Mouse (Mus musculus): ENCODE measurements at regions not wholly inside any gene's neighbourhood (a gene's known extent, or its start where the extent isn't known, plus 50 kb on each side); places are given as distances from the start of the nearest gene placed in this dataset.

DNA sequence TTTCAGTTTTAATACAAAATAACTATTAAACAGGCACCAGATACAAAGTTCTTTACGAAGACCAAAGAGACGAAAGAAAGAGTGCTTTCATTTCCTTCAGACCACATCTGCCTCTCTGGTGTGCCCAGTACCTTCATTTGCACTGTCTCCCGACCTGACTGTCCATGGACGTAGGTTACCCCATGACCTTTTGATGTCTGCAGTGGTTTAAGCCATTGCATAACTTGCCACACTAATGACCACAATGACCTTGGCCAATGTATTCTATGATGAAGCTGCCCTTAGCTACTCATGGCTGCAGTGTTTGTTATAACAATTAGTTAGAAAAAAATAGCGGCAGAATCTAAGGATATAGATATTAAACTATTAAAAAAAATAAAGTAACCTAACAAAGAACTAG, 618.4 kb downstream of the Lmo4 start:
- Histone ChIP-seq H3K4me3 (no peak overlapping the region), H3K27ac (no peak overlapping the region)
- TF ChIP-seq CTCF (IDR thresholded peaks at IDR 0.05), result no peak
- no peak for DNase-seq (ENCODE audit: extremely low spot score in 1 of 2, low spot score in 2 of 2)
- intact Hi-C loops (cut with DNase I), result no loop called here

DNA sequence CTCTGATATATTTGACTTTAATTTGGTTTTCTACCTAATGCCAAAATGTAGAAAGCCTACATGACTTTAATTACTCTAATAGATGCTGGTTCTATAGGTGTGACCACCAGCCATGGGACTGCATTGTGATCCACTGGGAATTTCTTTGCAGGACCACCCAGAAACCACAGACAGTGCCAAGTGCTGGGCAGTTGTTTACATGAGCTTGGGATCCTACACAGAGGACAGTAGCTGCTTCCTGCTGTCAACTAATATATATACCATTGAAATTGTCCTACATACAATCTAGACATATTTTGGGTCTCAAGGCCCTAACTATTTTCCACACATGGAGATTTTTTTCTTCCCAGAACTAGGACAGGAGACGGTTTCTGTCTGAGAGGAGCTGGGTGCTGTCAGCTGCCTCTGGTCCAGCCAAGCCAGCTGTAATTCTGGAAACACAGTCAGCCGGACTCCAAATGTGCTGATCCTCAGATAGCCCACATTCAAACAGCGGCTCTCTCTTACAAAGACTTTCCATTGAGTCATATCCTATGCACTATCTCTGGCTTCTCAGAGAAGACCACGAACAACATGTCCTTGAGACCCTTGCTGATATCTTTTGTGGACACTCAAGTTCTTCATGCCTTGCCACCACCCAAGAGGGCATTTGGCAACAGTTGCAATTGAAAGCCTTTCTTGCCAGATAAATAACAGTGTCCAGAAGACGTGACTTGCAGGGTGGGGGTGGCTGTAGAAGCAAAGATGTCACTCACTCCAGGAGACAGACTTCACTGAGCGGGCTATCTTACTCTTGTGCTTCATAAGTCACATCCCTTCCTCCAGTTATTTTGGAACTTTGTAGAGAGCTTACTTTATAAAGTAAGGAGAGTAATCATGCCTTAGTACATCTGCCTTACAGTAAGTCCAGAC, 620.1 kb downstream of the Lmo4 start:
- no peak for DNase-seq (ENCODE audit: extremely low spot score in 1 of 2, low spot score in 2 of 2)
- peak overlapping the region; percentile 51 for H3K27ac ChIP-seq
- intact Hi-C loops (cut with DNase I), result no loop called here
- TF ChIP-seq CTCF (IDR thresholded peaks at IDR 0.05), result no peak
- H3K4me3 ChIP-seq, result no peak overlapping the region

GRCm38 (mm10) chr3:143576338-143577007, 628.5 kb downstream of the Lmo4 start:
- no peak for TF ChIP-seq CTCF (IDR thresholded peaks at IDR 0.05)
- no peak for DNase-seq (ENCODE audit: extremely low spot score in 1 of 2, low spot score in 2 of 2)
- H3K4me3 ChIP-seq, result no peak overlapping the region
- no peak overlapping the region for H3K27ac ChIP-seq
- intact Hi-C loops (cut with DNase I), result no loop called here

DNA sequence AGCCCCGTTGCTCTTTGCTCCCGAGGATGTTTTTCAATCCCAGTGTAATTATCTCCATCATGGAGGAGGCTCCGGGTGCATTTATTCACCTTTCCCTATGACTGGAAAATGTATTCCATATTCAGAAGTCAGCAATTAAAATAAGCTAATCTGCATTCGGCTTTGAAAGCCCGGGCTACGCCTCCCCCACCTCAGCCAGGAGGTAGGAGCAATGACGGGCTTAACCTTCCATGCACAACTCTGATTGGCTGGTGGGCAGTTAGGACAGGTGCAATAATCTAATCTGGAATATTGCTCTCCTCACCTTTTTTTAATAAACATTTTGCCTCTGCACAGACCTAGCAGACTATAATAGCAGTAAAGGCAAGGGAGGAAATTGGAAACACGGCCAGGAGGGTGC, 629.3 kb downstream of the Lmo4 start:
- Histone ChIP-seq H3K27ac (no peak overlapping the region), H3K4me3 (no peak overlapping the region)
- TF ChIP-seq CTCF (IDR thresholded peaks at IDR 0.05), result no peak
- DNase-seq (ENCODE audit: extremely low spot score in 1 of 2, low spot score in 2 of 2), result no peak
- intact Hi-C loops (cut with DNase I), result no loop called here

GRCm38 (mm10) chr3:143574035-143574864, 630.8 kb downstream of the Lmo4 start:
- Histone ChIP-seq H3K4me3 (no peak overlapping the region), H3K27ac (peak overlapping the region; percentile 67)
- no peak for TF ChIP-seq CTCF (IDR thresholded peaks at IDR 0.05)
- intact Hi-C loops (cut with DNase I), result no loop called here
- no peak for DNase-seq (ENCODE audit: extremely low spot score in 1 of 2, low spot score in 2 of 2)

DNA sequence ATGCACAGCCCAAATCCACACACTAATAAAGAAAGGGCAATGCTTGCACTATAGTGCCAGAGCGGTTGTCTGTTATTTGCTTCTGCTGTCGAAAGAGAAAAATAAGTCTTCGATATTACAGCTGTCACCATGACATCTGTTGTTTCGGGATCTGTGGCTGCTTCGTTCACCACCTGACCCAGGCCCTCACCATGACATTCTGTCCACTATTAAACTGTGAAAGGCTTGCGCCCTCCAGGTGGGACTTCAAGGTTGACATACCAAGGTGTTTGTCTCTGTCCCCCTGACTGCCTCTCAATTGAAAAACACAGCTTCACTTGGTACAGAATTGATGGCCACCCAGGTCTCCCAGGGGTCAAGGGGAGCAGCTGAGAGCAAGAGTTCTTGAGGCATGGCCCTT, 635.1 kb downstream of the Lmo4 start:
- no peak for TF ChIP-seq CTCF (IDR thresholded peaks at IDR 0.05)
- intact Hi-C loops (cut with DNase I), result no loop called here
- DNase-seq (ENCODE audit: extremely low spot score in 1 of 2, low spot score in 2 of 2), result no peak
- no peak overlapping the region for H3K27ac ChIP-seq
- H3K4me3 ChIP-seq, result no peak overlapping the region

- Histone ChIP-seq H3K27ac (no peak overlapping the region), H3K4me3 (no peak overlapping the region)
- DNase-seq (ENCODE audit: extremely low spot score in 1 of 2, low spot score in 2 of 2), result no peak
- intact Hi-C loops (cut with DNase I), result no loop called here
- TF ChIP-seq CTCF (IDR thresholded peaks at IDR 0.05), result no peak
Measured at GRCm38 (mm10) chr3:143565067-143565466, 640.0 kb downstream of the Lmo4 start.

GRCm38 (mm10) chr3:143542811-143543210, 661.0 kb upstream of the Pkn2 start:
- no peak overlapping the region for H3K4me3 ChIP-seq
- DNase-seq (ENCODE audit: extremely low spot score in 1 of 2, low spot score in 2 of 2), result no peak
- no peak for TF ChIP-seq CTCF (IDR thresholded peaks at IDR 0.05)
- no peak overlapping the region for H3K27ac ChIP-seq
- intact Hi-C loops (cut with DNase I), result no loop called here

DNA sequence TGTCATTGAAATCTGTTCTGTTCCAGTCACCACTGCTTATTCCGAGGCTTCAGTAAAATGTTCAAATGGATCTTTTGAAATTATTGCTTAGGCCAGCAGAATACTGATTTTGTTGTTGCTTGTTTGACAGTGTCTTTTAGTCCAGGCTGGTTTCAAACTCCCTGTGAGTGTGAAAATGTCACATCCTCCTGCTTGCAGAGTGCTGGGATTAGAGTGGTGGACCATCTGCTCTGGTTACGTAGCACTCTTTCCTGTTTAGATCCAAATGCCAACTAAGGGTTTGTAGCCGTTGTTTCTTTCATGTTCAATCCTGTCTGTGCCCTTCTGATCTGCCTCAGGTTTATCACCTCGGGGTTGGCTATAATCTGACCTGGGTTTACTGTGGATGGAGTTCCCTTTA, 646.2 kb upstream of the Pkn2 start:
- TF ChIP-seq CTCF (IDR thresholded peaks at IDR 0.05), result no peak
- DNase-seq (ENCODE audit: extremely low spot score in 1 of 2, low spot score in 2 of 2), result no peak
- intact Hi-C loops (cut with DNase I), result no loop called here
- H3K4me3 ChIP-seq, result no peak overlapping the region
- no peak overlapping the region for H3K27ac ChIP-seq

GRCm38 (mm10) chr3:143527274-143527673, 645.5 kb upstream of the Pkn2 start:
- no peak overlapping the region for H3K27ac ChIP-seq
- H3K4me3 ChIP-seq, result no peak overlapping the region
- no peak for TF ChIP-seq CTCF (IDR thresholded peaks at IDR 0.05)
- intact Hi-C loops (cut with DNase I), result no loop called here
- DNase-seq (ENCODE audit: extremely low spot score in 1 of 2, low spot score in 2 of 2), result no peak

- no peak overlapping the region for H3K27ac ChIP-seq
- no peak for TF ChIP-seq CTCF (IDR thresholded peaks at IDR 0.05)
- intact Hi-C loops (cut with DNase I), result no loop called here
- DNase-seq (ENCODE audit: extremely low spot score in 1 of 2, low spot score in 2 of 2), result no peak
- no peak overlapping the region for H3K4me3 ChIP-seq
Measured at GRCm38 (mm10) chr3:143512517-143513249, 630.9 kb upstream of the Pkn2 start.

Measured in left cerebral cortex, adult 2 months (tissue).